Mouse (Mus musculus) intestine, embryonic 14.5 days (tissue): ENCODE measurements around the gene Man1a. TPM values are rescaled to one million over a fixed set of nuclear protein-coding genes. Genes with fewer than 3 reads are reported as not detected.

Experiments used
- ATAC-seq: fragments of 200-750 bp; cut with Nextera tagmentation; replicated peaks from 2 replicates; pipeline ENCODE4 v1.8.0; 2017; ENCODE audit warnings: low read depth, moderate number of reproducible peaks, moderate TSS enrichment, moderate library complexity; ENCODE audit not compliant: low FRiP score, low TSS enrichment
- DNase-seq: peaks from one replicate; pipeline ENCODE4 v3.0.0-alpha.2; 2018; ENCODE audit warnings: low spot score
- H3K27ac ChIP-seq: fragments of 300-500 bp; sonication (generic); 2 replicates; pipeline ENCODE4 v1.5.1; 2014; ENCODE audit warnings: low read depth, mild to moderate bottlenecking, control low read depth
- H3K27me3 ChIP-seq: fragments of 300-500 bp; sonication (generic); replicated peaks from 2 replicates; pipeline ENCODE4 v1.6.1; 2014; ENCODE audit warnings: low read length, control low read depth; ENCODE audit not compliant: control insufficient read depth, insufficient read depth
- H3K36me3 ChIP-seq: fragments of 300-500 bp; sonication (generic); 2 replicates; pipeline ENCODE4 v1.6.1; 2014; ENCODE audit warnings: low read length, control low read depth; ENCODE audit not compliant: control insufficient read depth, insufficient read depth
- H3K4me1 ChIP-seq: fragments of 300-500 bp; sonication (generic); replicated peaks from 2 replicates; pipeline ENCODE4 v1.6.1; 2014; ENCODE audit warnings: low read length, control low read depth, mixed read lengths; ENCODE audit not compliant: control insufficient read depth, insufficient read depth
- H3K4me2 ChIP-seq: fragments of 300-500 bp; sonication (generic); 2 replicates; pipeline ENCODE4 v1.6.1; 2014; ENCODE audit warnings: low read length
- H3K4me3 ChIP-seq: fragments of 300-500 bp; sonication (generic); 2 replicates; pipeline ENCODE4 v1.5.1; 2014; ENCODE audit warnings: low read depth, low read length, control low read depth, mixed read lengths
- H3K9ac ChIP-seq: fragments of 300-500 bp; sonication (generic); 2 replicates; pipeline ENCODE4 v1.6.1; 2014; ENCODE audit warnings: mild to moderate bottlenecking, low read length
- H3K9me3 ChIP-seq: fragments of 300-500 bp; sonication (generic); 2 replicates; pipeline ENCODE4 v1.6.1; 2016; ENCODE audit warnings: low read length, control low read depth; ENCODE audit not compliant: control insufficient read depth
- WGBS: fragments of 180-500 bp; shearing (Covaris S2); extraction: QIAGEN DNeasy Blood & Tissue Kit; methylation state at CpG from one replicate; pipeline ENCODE4 v1.1.7; 2014; 5-methylcytosine and 5-hydroxymethylcytosine counted together
- polyA plus RNA-seq: library from polyadenylated mRNA; unstranded; fragments of >200 nt; fragmentation: Nextera tagmentation; extraction: Ambion mirVana; gene quantifications from 2 replicates; pipeline ENCODE4 v1.2.1, GENCODE M21; 2014

The Man1a gene
- polyA plus RNA-seq, 1 experiment from 2014 or later: 12.6 TPM

- Histone ChIP-seq H3K9me3 (no peaks in the 10 kb centered on the region), H3K27me3 (no peaks in the 10 kb centered on the region), H3K4me2 (no peak overlapping the region), H3K9ac (no peak overlapping the region), H3K4me3 (no peak overlapping the region), H3K36me3 (no peaks in the 10 kb centered on the region), H3K4me1 (peaks cover 4% of the 10 kb centered on the region; the same call in 1 of the 2 replicates), H3K27ac (no peak overlapping the region)
- ATAC-seq: no peak
- no peak for DNase-seq
- whole genome bisulfite sequencing: 96% methylated on average over 3 of the region's 3 CpGs
Observed at GRCm38 (mm10) chr10:53994591-53994990, 81.8 kb downstream of the Man1a start.

- 48% methylated on average over 4 of the region's 4 CpGs for WGBS
- Histone ChIP-seq H3K4me1 (no peaks in the 10 kb centered on the region; the same call in 1 of the 2 replicates), H3K9ac (no peak overlapping the region), H3K27ac (no peak overlapping the region), H3K27me3 (no peaks in the 10 kb centered on the region), H3K9me3 (no peaks in the 10 kb centered on the region), H3K4me3 (no peak overlapping the region), H3K36me3 (no peaks in the 10 kb centered on the region), H3K4me2 (no peak overlapping the region)
- no peak for DNase-seq
- ATAC-seq: no peak
Observed at GRCm38 (mm10) chr10:53990434-53990833, 86.0 kb downstream of the Man1a start.

GRCm38 (mm10) chr10:53984894-53985293, 91.5 kb downstream of the Man1a start:
- Histone ChIP-seq H3K27me3 (no peaks in the 10 kb centered on the region), H3K4me2 (no peak overlapping the region), H3K4me3 (no peak overlapping the region), H3K36me3 (no peaks in the 10 kb centered on the region), H3K27ac (no peak overlapping the region), H3K9ac (no peak overlapping the region), H3K9me3 (no peaks in the 10 kb centered on the region), H3K4me1 (no peaks in the 10 kb centered on the region)
- ATAC-seq (no peak), DNase-seq (no peak)
- 98% methylated on average over 5 of the region's 5 CpGs for WGBS

DNA sequence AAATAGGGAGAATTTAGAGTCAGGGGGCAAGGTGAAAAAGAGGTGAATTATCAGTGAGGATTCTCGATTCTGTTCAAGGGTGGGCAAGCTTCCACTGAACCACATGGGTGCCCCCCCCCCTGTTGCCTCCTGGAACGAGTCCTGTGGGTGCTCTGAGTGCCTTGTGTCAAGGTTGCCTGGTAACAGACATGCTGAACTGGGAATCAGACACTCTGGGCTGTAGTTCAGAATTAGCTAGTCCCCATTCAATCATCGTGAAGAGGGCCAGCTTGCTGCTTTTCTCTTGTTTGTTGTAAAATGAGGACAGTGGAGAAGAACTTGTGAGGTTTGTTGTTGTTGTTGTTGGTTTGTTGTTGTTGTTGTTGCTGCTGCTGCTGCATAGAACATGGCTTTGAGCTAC, 92.3 kb downstream of the Man1a start:
- no peak for ATAC-seq
- H3K27ac ChIP-seq: no peak overlapping the region
- no peaks in the 10 kb centered on the region for H3K36me3 ChIP-seq
- no peak overlapping the region for H3K4me2 ChIP-seq
- no peaks in the 10 kb centered on the region for H3K9me3 ChIP-seq
- H3K9ac ChIP-seq: no peak overlapping the region
- 63% methylated on average over 3 of the region's 3 CpGs for WGBS
- H3K4me3 ChIP-seq: no peak overlapping the region
- H3K27me3 ChIP-seq: no peaks in the 10 kb centered on the region
- no peak for DNase-seq
- H3K4me1 ChIP-seq: no peaks in the 10 kb centered on the region

DNA sequence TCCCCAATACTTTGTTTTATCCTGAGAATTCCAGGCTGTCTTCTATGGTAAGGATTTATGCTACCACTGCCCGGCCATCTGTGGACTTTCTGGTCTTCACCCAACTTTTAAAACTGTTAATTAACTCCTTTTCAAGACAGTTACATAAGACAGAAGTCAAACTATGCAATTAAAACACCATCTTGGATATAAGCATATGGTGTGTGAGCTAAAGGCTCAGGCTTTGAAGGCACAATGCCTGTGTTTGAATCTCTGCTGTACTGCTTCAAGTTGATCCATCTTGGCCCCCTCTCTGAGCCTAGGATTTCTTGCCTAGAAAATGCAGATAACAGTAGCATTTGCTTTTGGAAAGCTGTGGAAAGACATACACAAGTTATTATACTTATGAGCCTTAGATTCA, 97.8 kb downstream of the Man1a start:
- no peaks in the 10 kb centered on the region for H3K27me3 ChIP-seq
- no peaks in the 10 kb centered on the region for H3K4me1 ChIP-seq
- ATAC-seq (no peak), DNase-seq (no peak)
- no peak overlapping the region for H3K4me3 ChIP-seq
- H3K9me3 ChIP-seq: no peaks in the 10 kb centered on the region
- H3K27ac ChIP-seq: no peak overlapping the region
- no peak overlapping the region for H3K4me2 ChIP-seq
- no peak overlapping the region for H3K9ac ChIP-seq
- 49% methylated on average over 1 of the region's 1 CpGs for WGBS
- no peaks in the 10 kb centered on the region for H3K36me3 ChIP-seq

DNA sequence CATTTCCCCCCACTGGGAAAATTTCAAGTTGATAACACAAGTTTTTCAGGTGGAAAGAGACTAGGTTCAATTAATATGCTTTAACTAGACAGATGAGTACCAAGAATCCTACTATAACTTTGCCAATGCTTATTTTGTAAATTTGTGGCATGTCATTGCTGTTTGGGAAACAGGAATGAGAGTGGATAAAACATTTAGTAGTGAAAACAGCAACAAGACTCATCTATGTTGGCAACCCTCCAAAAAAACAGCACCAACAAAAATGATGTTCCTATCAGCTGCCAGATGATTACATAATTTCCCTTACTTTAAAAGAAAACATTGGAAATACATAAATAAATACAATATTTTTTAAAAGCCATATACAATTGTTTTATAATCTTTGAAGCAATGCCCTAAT, 102.2 kb downstream of the Man1a start:
- H3K9me3 ChIP-seq: no peaks in the 10 kb centered on the region
- no peak for ATAC-seq
- no peaks in the 10 kb centered on the region for H3K27me3 ChIP-seq
- no peak overlapping the region for H3K4me2 ChIP-seq
- DNase-seq: no peak
- no peak overlapping the region for H3K27ac ChIP-seq
- no peaks in the 10 kb centered on the region for H3K36me3 ChIP-seq
- no peak overlapping the region for H3K4me3 ChIP-seq
- no peaks in the 10 kb centered on the region for H3K4me1 ChIP-seq
- H3K9ac ChIP-seq: no peak overlapping the region

DNA sequence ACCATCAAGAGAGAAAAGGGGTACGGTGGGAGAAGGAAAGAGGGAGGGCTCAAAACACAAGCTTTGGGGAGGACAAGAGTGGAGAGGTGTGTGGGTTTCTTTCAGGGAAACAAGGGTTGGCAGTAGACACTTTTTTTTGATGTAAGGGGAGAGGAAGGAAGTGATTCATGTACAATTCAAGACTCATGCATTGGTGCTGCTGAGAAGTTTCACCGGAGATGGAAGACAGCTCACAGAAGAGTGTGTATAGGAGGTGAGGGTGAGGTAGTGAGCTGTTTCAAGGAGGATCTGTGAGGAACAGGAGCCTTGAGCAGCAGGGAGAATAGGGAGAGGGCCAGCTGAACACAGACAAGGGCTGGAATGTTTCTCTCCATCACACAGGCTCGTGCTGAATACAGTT, 116.7 kb downstream of the Man1a start:
- ATAC-seq (no peak), DNase-seq (no peak)
- Histone ChIP-seq H3K27me3 (no peaks in the 10 kb centered on the region), H3K9ac (no peak overlapping the region), H3K4me3 (no peak overlapping the region), H3K4me1 (no peaks in the 10 kb centered on the region), H3K4me2 (no peak overlapping the region), H3K27ac (no peak overlapping the region), H3K36me3 (no peaks in the 10 kb centered on the region), H3K9me3 (no peaks in the 10 kb centered on the region)
- 63% methylated on average over 3 of the region's 3 CpGs for WGBS

GRCm38 (mm10) chr10:53941597-53941996, 134.8 kb downstream of the Man1a start:
- H3K36me3 ChIP-seq: no peaks in the 10 kb centered on the region
- ATAC-seq (no peak), DNase-seq (no peak)
- peaks cover 3% of the 10 kb centered on the region; the same call in 1 of the 2 replicates for H3K4me1 ChIP-seq
- no peaks in the 10 kb centered on the region for H3K9me3 ChIP-seq
- 48% methylated on average over 7 of the region's 7 CpGs for WGBS
- no peak overlapping the region for H3K27ac ChIP-seq
- no peak overlapping the region for H3K4me3 ChIP-seq
- no peaks in the 10 kb centered on the region for H3K27me3 ChIP-seq
- H3K4me2 ChIP-seq: no peak overlapping the region
- H3K9ac ChIP-seq: no peak overlapping the region

DNA sequence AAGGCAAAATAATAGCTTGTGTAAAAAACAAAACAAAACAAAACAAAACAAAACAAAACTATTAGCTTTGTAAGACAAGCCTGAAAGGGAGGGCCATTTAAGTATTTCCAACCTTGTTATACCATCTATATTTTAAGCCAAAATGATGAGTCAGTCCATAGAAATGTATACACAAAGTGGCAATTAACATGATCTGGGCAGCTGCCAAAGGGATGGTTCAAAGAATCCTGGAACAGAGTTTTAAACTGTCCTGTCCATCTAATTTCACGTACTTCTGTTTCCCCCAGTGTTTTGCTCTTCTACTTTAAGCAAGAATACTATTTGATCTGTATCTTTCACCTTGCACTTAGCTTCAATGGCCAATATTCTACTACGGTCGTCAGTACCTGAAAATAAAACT, 138.2 kb downstream of the Man1a start:
- H3K9me3 ChIP-seq: no peaks in the 10 kb centered on the region
- H3K4me1 ChIP-seq: peaks cover 3% of the 10 kb centered on the region; the same call in 1 of the 2 replicates
- no peaks in the 10 kb centered on the region for H3K36me3 ChIP-seq
- no peak overlapping the region for H3K9ac ChIP-seq
- DNase-seq (no peak), ATAC-seq (no peak)
- H3K27me3 ChIP-seq: no peaks in the 10 kb centered on the region
- no peak overlapping the region for H3K4me3 ChIP-seq
- WGBS: 55% methylated on average over 3 of the region's 3 CpGs
- no peak overlapping the region for H3K27ac ChIP-seq
- H3K4me2 ChIP-seq: no peak overlapping the region
